Mouse (Mus musculus): ENCODE measurements at regions not wholly inside any gene's neighbourhood (a gene's known extent, or its start where the extent isn't known, plus 50 kb on each side); places are given as distances from the start of the nearest gene placed in this dataset.

GRCm38 (mm10) chr4:30216086-30216485, 1403.2 kb downstream of the Epha7 start:
- Histone ChIP-seq H3K4me1 (replicated peaks; ENCODE audit: control insufficient read depth, insufficient read depth, low read length) (no peaks in the 10 kb centered on the region), H3K27ac (no peak overlapping the region), H3K4me3 (replicated peaks; ENCODE audit: low read length) (no peak overlapping the region), H3K36me3 (replicated peaks; ENCODE audit: control insufficient read depth, insufficient read depth) (no peaks in the 10 kb centered on the region), H3K4me2 (replicated peaks) (no peak overlapping the region), H3K9ac (no peak overlapping the region), H3K27me3 (ENCODE audit: control insufficient read depth, insufficient read depth, low read length) (no peaks in the 10 kb centered on the region), H3K9me3 (ENCODE audit: control insufficient read depth, low read length) (no peaks in the 10 kb centered on the region)
- DNase-seq (ENCODE audit: low spot score) (no peak), ATAC-seq (ENCODE audit: low FRiP score) (no peak)
- 91% methylated on average over 1 of the region's 1 CpGs for WGBS

GRCm38 (mm10) chr4:30227139-30227538, 1414.2 kb downstream of the Epha7 start:
- H3K36me3 ChIP-seq (replicated peaks; ENCODE audit: control insufficient read depth, insufficient read depth): no peaks in the 10 kb centered on the region
- H3K9me3 ChIP-seq (ENCODE audit: control insufficient read depth, low read length): no peaks in the 10 kb centered on the region
- H3K9ac ChIP-seq: no peak overlapping the region
- H3K4me3 ChIP-seq (replicated peaks; ENCODE audit: low read length): no peak overlapping the region
- no peaks in the 10 kb centered on the region for H3K4me1 ChIP-seq (replicated peaks; ENCODE audit: control insufficient read depth, insufficient read depth, low read length)
- no peak overlapping the region for H3K4me2 ChIP-seq (replicated peaks)
- H3K27me3 ChIP-seq (ENCODE audit: control insufficient read depth, insufficient read depth, low read length): no peaks in the 10 kb centered on the region
- DNase-seq (ENCODE audit: low spot score) (no peak), ATAC-seq (ENCODE audit: low FRiP score) (no peak)
- H3K27ac ChIP-seq: no peak overlapping the region

GRCm38 (mm10) chr4:30262101-30262500, 1449.2 kb downstream of the Epha7 start:
- no peak for DNase-seq (ENCODE audit: low spot score)

GRCm38 (mm10) chr4:30268026-30268425, 1455.1 kb downstream of the Epha7 start:
- Histone ChIP-seq H3K27me3 (ENCODE audit: control insufficient read depth, insufficient read depth, low read length) (no peaks in the 10 kb centered on the region), H3K9me3 (ENCODE audit: control insufficient read depth, low read length) (no peaks in the 10 kb centered on the region), H3K36me3 (replicated peaks; ENCODE audit: control insufficient read depth, insufficient read depth) (no peaks in the 10 kb centered on the region), H3K27ac (no peak overlapping the region), H3K4me2 (replicated peaks) (no peak overlapping the region), H3K9ac (no peak overlapping the region), H3K4me1 (replicated peaks; ENCODE audit: control insufficient read depth, insufficient read depth, low read length) (no peaks in the 10 kb centered on the region), H3K4me3 (replicated peaks; ENCODE audit: low read length) (no peak overlapping the region)
- 74% methylated on average over 3 of the region's 3 CpGs for WGBS
- no peak for ATAC-seq (ENCODE audit: low FRiP score)
- no peak for DNase-seq (ENCODE audit: low spot score)

More at GRCm38 (mm10) chr4:30262101-30262500, 1449.2 kb downstream of the Epha7 start:
- H3K9me3 ChIP-seq (ENCODE audit: control insufficient read depth, low read length): no peaks in the 10 kb centered on the region
- H3K36me3 ChIP-seq (replicated peaks; ENCODE audit: control insufficient read depth, insufficient read depth): no peaks in the 10 kb centered on the region
- no peak overlapping the region for H3K27ac ChIP-seq
- H3K4me3 ChIP-seq (replicated peaks; ENCODE audit: low read length): no peak overlapping the region
- H3K9ac ChIP-seq: no peak overlapping the region
- no peaks in the 10 kb centered on the region for H3K4me1 ChIP-seq (replicated peaks; ENCODE audit: control insufficient read depth, insufficient read depth, low read length)
- H3K4me2 ChIP-seq (replicated peaks): no peak overlapping the region
- WGBS: 60% methylated on average over 2 of the region's 2 CpGs
- H3K27me3 ChIP-seq (ENCODE audit: control insufficient read depth, insufficient read depth, low read length): no peaks in the 10 kb centered on the region
- ATAC-seq (ENCODE audit: low FRiP score): no peak

DNA sequence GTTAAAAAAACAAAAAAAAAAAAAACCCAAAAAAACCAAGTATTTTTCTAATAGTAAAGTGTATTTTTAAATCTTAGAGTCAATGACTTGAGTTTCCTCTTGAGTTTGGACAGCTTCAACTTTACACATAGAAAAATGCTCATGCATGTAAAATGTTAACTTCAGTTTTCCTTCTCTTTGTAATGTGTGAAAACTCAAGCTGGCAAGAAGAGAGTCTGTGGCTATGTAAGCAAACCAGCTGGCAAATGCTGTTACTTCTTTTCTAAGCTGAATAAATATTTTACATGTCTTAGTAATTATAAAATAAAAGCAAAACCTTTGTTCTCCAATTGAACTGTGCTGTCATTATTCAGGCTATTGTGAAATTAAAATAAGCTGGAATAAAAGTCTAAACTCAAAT, 1457.1 kb downstream of the Epha7 start:
- no peak overlapping the region for H3K27ac ChIP-seq
- H3K9ac ChIP-seq: no peak overlapping the region
- H3K27me3 ChIP-seq (ENCODE audit: control insufficient read depth, insufficient read depth, low read length): no peaks in the 10 kb centered on the region
- DNase-seq (ENCODE audit: low spot score): no peak
- no peak overlapping the region for H3K4me3 ChIP-seq (replicated peaks; ENCODE audit: low read length)
- H3K4me2 ChIP-seq (replicated peaks): no peak overlapping the region
- H3K9me3 ChIP-seq (ENCODE audit: control insufficient read depth, low read length): no peaks in the 10 kb centered on the region
- ATAC-seq (ENCODE audit: low FRiP score): no peak
- no peaks in the 10 kb centered on the region for H3K4me1 ChIP-seq (replicated peaks; ENCODE audit: control insufficient read depth, insufficient read depth, low read length)
- H3K36me3 ChIP-seq (replicated peaks; ENCODE audit: control insufficient read depth, insufficient read depth): no peaks in the 10 kb centered on the region

DNA sequence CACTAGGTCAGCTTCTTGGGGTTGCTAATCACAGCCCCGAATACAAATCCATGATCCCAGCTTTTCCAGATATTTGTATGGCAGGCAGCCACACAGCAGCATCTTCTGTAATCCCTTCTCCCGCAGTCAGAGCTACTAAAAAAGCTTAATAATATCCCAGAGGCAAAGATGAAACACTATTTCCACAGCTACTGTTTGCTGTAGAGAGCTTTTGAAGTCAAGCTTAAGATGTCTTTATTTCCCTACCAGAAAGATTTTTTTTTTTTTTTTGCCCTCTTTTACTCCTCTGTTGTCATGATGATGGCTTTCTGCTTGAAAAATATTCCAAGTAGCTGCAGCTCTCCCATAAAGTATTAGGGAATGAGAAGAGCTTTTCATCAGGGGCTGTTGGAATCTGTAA, 1499.5 kb downstream of the Epha7 start:
- peak; percentile 34; the same call in 1 of the 2 replicates for ATAC-seq (ENCODE audit: low FRiP score)
- H3K4me3 ChIP-seq (replicated peaks; ENCODE audit: low read length): no peak overlapping the region
- H3K27me3 ChIP-seq (ENCODE audit: control insufficient read depth, insufficient read depth, low read length): no peaks in the 10 kb centered on the region
- peak overlapping the region; percentile 38; the same call in 1 of the 2 replicates for H3K27ac ChIP-seq
- H3K36me3 ChIP-seq (replicated peaks; ENCODE audit: control insufficient read depth, insufficient read depth): no peaks in the 10 kb centered on the region
- H3K4me2 ChIP-seq (replicated peaks): peak overlapping the region; percentile 31
- no peak for DNase-seq (ENCODE audit: low spot score)
- WGBS: 29% methylated on average over 2 of the region's 2 CpGs
- H3K9ac ChIP-seq: no peak overlapping the region
- H3K4me1 ChIP-seq (replicated peaks; ENCODE audit: control insufficient read depth, insufficient read depth, low read length): no peaks in the 10 kb centered on the region; the same call in 1 of the 2 replicates
- no peaks in the 10 kb centered on the region for H3K9me3 ChIP-seq (ENCODE audit: control insufficient read depth, low read length)

GRCm38 (mm10) chr4:30312956-30313355, 1500.0 kb downstream of the Epha7 start:
- Histone ChIP-seq H3K27me3 (ENCODE audit: control insufficient read depth, insufficient read depth, low read length) (no peaks in the 10 kb centered on the region), H3K4me1 (replicated peaks; ENCODE audit: control insufficient read depth, insufficient read depth, low read length) (no peaks in the 10 kb centered on the region; the same call in 1 of the 2 replicates), H3K4me2 (replicated peaks) (peak overlapping the region; percentile 31), H3K4me3 (replicated peaks; ENCODE audit: low read length) (no peak overlapping the region), H3K9ac (no peak overlapping the region), H3K9me3 (ENCODE audit: control insufficient read depth, low read length) (no peaks in the 10 kb centered on the region), H3K27ac (peak overlapping the region; percentile 38; the same call in 1 of the 2 replicates), H3K36me3 (replicated peaks; ENCODE audit: control insufficient read depth, insufficient read depth) (no peaks in the 10 kb centered on the region)
- no peak for DNase-seq (ENCODE audit: low spot score)
- no peak for ATAC-seq (ENCODE audit: low FRiP score)
- WGBS: 48% methylated on average over 7 of the region's 7 CpGs

- no peaks in the 10 kb centered on the region for H3K9me3 ChIP-seq (ENCODE audit: control insufficient read depth, low read length)
- no peak overlapping the region for H3K27ac ChIP-seq
- ATAC-seq (ENCODE audit: low FRiP score): no peak
- no peaks in the 10 kb centered on the region; the same call in 1 of the 2 replicates for H3K4me1 ChIP-seq (replicated peaks; ENCODE audit: control insufficient read depth, insufficient read depth, low read length)
- no peak overlapping the region for H3K4me3 ChIP-seq (replicated peaks; ENCODE audit: low read length)
- WGBS: 95% methylated on average over 1 of the region's 1 CpGs
- H3K36me3 ChIP-seq (replicated peaks; ENCODE audit: control insufficient read depth, insufficient read depth): no peaks in the 10 kb centered on the region
- H3K27me3 ChIP-seq (ENCODE audit: control insufficient read depth, insufficient read depth, low read length): no peaks in the 10 kb centered on the region
- DNase-seq (ENCODE audit: low spot score): no peak
- no peak overlapping the region for H3K9ac ChIP-seq
- no peak overlapping the region for H3K4me2 ChIP-seq (replicated peaks)
Observed at GRCm38 (mm10) chr4:30315348-30315747, 1502.4 kb downstream of the Epha7 start.

DNA sequence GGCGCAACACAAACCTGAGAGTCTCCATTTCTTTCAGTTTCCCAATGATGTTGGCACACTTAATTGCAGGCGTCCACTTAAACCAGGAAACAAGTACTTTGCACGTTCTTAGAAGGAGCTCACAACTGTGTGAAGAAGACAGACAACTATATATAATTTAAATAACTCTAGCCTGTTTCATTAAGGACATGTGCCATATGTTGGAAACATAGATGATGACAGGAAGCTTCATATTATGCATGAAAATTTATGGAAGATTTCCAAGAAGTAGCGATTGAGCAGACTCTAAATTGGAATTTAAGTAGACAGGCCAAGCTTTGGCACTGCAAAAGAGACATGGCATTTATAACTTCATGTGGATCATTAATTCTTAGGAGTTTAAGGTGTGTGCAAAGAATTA, 1504.1 kb downstream of the Epha7 start:
- 86% methylated on average over 4 of the region's 4 CpGs for WGBS
- Histone ChIP-seq H3K36me3 (replicated peaks; ENCODE audit: control insufficient read depth, insufficient read depth) (no peaks in the 10 kb centered on the region), H3K4me2 (replicated peaks) (no peak overlapping the region), H3K27ac (no peak overlapping the region), H3K4me3 (replicated peaks; ENCODE audit: low read length) (no peak overlapping the region), H3K9ac (no peak overlapping the region), H3K4me1 (replicated peaks; ENCODE audit: control insufficient read depth, insufficient read depth, low read length) (no peaks in the 10 kb centered on the region; the same call in 1 of the 2 replicates), H3K9me3 (ENCODE audit: control insufficient read depth, low read length) (no peaks in the 10 kb centered on the region), H3K27me3 (ENCODE audit: control insufficient read depth, insufficient read depth, low read length) (no peaks in the 10 kb centered on the region)
- DNase-seq (ENCODE audit: low spot score) (no peak), ATAC-seq (ENCODE audit: low FRiP score) (no peak)

GRCm38 (mm10) chr4:30320038-30320437, 1507.1 kb downstream of the Epha7 start:
- H3K4me2 ChIP-seq (replicated peaks): no peak overlapping the region
- no peak for DNase-seq (ENCODE audit: low spot score)
- H3K9ac ChIP-seq: no peak overlapping the region
- H3K4me1 ChIP-seq (replicated peaks; ENCODE audit: control insufficient read depth, insufficient read depth, low read length): no peaks in the 10 kb centered on the region
- no peaks in the 10 kb centered on the region for H3K9me3 ChIP-seq (ENCODE audit: control insufficient read depth, low read length)
- no peaks in the 10 kb centered on the region for H3K27me3 ChIP-seq (ENCODE audit: control insufficient read depth, insufficient read depth, low read length)
- H3K36me3 ChIP-seq (replicated peaks; ENCODE audit: control insufficient read depth, insufficient read depth): no peaks in the 10 kb centered on the region
- no peak overlapping the region for H3K4me3 ChIP-seq (replicated peaks; ENCODE audit: low read length)
- ATAC-seq (ENCODE audit: low FRiP score): no peak
- H3K27ac ChIP-seq: no peak overlapping the region
